Mouse (Mus musculus) left cerebral cortex, postnatal 36 days (tissue): ENCODE data around the gene Dpp3. TPM values are rescaled to one million over a fixed set of nuclear protein-coding genes. Genes with fewer than 3 reads are reported as not detected.
A peak's percentile ranks its signal among the peaks of the same experiment; 100 is the strongest.
"Not testable (repeated sequence)": the region's sequence is repeated elsewhere in the genome, so short reads cannot be mapped to it uniquely, and the experiment has no call there.

Experiments
- DNase-seq, 2 experiments: peaks; one replicate each; pipeline ENCODE4 v3.0.0; 2021 to 2022; ENCODE audit warnings: low spot score in 2 of 2, mixed read lengths in 1 of 2
- intact Hi-C: fragments of 180-260 bp; cut with DNase I; formaldehyde crosslinking; loops from one replicate; pipeline ENCODE4 v1.15.1; 2025
- total RNA-seq, 2 experiments: library from RNA; stranded (reverse); gene quantifications; 2 replicates each; pipeline ENCODE4 v1.2.3; 2021

Dpp3 gene
- 10 to 100 TPM; 41.2 to 42.6 TPM for total RNA-seq

GRCm38 (mm10) chr19:4927904-4928531, at the start of gene Dpp3:
Gene Dpp3, minus strand, starts transcription at chr19:4928287.
- intact Hi-C loops: no loop called here
- DNase-seq: peak; percentile 97

- DNase-seq: no peak
- intact Hi-C loops: no loop called here
Observed at GRCm38 (mm10) chr19:4968236-4968635, 40.1 kb upstream of the Dpp3 start.

- intact Hi-C loops: loop anchor here (5.0 kb wide), 2 partner anchors 40 to 205 kb away; partner anchors contain the start of gene Rbm4b
- DNase-seq: peak; percentile 89 to 92
Observed at GRCm38 (mm10) chr19:4961928-4962601, 34.0 kb upstream of the Dpp3 start, which contains the start of gene Mrpl11. Gene Mrpl11, plus strand, starts transcription at chr19:4962147.

GRCm38 (mm10) chr19:4948641-4949040, 20.6 kb upstream of the Dpp3 start:
- intact Hi-C loops, DNase-seq: not testable (repeated sequence)

- DNase-seq: no peak
Observed at GRCm38 (mm10) chr19:4945540-4945939, 17.5 kb upstream of the Dpp3 start.

DNA sequence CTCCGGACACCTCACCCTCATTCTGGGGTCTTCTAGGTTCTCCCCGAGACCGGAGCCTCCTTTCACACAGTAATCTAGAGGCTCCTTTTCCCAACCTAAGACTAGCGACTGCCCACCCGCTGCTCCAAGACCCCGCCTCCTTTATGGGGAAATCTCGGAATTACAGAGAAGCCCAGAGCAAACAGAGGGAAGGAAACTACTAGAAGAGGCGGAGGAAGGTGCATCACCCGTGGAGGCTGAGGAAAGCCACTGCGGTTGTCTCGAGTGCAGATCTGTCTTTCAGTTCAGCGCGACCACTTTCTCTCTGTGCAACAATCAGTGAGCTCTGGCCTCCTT, 15.1 kb upstream of the Dpp3 start:
- intact Hi-C loops: no loop called here
- DNase-seq: no peak

More at GRCm38 (mm10) chr19:4945540-4945939, 17.5 kb upstream of the Dpp3 start:
- intact Hi-C loops: no loop called here

DNA sequence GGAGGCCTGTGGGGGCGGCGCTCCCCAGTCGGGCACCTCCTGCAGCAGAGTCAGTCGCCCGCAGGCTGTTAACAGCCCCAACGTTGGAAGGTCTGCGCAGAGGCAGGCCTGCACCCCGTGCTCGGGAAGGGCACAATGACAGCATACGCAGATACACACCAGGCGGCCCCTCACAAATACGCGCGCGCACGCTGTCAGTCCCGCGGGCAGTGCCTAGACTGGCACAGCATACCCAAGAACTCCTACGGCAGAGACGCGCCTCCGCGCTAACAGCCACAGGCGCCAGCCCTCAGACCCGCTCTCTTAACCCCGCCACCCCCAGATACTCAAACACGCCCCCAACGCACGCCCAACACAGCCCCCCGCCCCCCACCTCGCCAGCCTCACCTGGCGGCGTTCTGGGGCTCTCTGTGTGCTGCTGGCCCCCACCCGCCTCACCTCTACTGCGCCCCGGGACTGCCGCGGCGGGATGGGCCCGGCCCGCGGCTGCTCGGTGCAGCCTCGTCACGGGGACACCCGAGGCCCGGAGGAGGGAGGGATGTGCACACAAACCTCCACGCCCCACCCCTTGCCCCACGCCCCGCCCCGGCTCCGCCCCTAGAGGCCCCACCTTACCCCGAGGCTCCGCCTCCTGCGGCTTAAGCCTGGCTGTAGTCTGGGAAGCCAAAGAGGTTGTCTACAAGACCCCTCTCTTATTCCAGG, 14.6 kb upstream of the Dpp3 start, which contains the start of gene Peli3:
Peli3 (minus strand) TSS at position 577 of the 702 bp plus-strand sequence.
- DNase-seq: peak; percentile 78 to 79

DNA sequence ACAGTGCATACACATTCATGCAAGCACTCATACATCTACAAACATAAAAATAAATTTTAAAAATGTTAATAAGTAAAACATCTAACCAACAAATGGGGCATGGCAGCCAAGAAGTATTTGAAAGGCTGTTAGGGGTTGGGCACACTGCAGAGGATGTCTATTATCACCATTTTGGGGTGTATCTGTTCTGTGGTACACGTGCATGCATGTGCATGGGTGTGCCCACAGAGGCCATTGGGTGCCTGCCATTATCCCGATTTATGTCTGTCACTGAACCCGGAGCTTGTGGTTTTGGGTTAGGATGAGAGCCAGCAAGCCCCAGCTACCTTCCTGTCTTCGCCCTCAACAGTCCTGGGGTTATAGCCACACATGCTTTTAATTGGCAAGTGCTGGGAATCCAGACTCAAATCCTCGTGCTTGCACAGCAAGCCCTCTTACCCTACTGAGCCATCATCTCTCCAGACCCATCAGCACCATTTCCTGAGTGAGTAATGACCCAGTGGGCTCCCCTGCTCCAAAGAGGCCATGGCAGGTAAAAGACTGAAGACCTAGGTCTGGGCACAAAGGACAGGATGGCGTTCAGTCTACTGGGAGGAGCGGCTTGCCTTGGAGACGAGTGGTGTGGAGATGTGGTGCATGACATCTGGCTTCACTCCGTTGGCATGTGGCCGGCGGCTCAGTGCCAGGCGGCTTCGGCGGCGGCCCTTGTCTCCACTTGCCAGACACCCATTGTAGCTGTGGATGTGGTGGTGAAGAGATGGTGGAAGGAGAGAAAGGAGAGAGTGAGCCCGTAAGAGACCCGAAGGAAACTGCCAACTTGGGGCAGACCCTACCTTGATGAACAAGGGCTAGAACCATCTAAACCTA, 9.6 kb upstream of the Dpp3 start:
- intact Hi-C loops: no loop called here
- DNase-seq: no peak

More for the DNA sequence above, 14.6 kb upstream of the Dpp3 start, which contains the start of gene Peli3:
- intact Hi-C loops: no loop called here

GRCm38 (mm10) chr19:4936896-4937295, 8.8 kb upstream of the Dpp3 start:
- DNase-seq: no peak
- intact Hi-C loops: no loop called here

- no peak for DNase-seq
- intact Hi-C loops: no loop called here
Observed at GRCm38 (mm10) chr19:4928781-4929180, 694 bp upstream of the Dpp3 start.

- intact Hi-C loops: no loop called here
- DNase-seq: no peak
Observed at GRCm38 (mm10) chr19:4925121-4925860, 2.8 kb downstream of the Dpp3 start.

DNA sequence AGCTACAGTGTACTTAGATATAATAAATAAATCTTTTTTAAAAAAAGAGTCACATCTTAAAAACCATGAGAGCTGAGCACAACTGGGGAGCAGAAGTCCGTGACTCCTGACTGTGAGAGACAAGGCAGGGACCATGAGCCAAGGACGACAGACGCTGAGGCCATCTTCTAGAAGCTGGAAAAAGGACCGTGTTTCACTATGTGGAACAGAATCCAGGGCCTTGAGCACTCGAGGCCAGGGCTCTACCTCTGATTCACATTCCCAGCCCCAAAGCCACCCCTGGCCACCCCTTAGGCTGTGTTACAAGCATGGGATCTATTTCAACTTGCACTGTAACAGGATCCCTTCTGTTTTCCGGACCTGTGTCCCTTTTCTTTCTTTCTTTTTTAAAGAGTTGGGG, 8.4 kb downstream of the Dpp3 start:
- intact Hi-C loops: no loop called here

GRCm38 (mm10) chr19:4916827-4917226, 11.3 kb downstream of the Dpp3 start:
- intact Hi-C loops: no loop called here
- no peak for DNase-seq

More for the DNA sequence above, 8.4 kb downstream of the Dpp3 start:
- DNase-seq: no peak

GRCm38 (mm10) chr19:4915924-4916603, 12.0 kb downstream of the Dpp3 start:
- DNase-seq: no peak
- intact Hi-C loops: no loop called here

DNA sequence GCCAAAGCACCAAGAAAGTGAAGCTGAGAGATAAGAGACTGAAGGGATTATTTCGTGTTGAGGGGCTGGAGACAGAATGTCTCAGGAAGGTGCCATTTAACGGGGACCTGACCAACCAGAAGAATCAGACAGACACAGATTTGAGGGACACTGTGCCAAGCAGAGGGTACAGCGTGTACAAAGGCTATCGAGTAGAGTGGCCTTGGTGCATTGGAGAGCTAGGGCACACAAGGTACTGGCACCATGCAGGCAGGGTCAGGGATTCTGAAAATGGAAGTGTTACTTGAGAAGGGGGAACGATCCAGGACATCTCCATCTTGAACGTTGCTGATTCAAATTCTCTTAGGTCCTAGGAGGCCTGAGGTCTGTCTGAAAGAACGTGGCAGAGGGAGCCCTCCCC, 18.7 kb downstream of the Dpp3 start:
- intact Hi-C loops: loop anchor here (5.0 kb wide), 2 partner anchors 152 to 282 kb away; partner anchors contain the start of genes Rbm4b and Rce1
- DNase-seq: no peak

- no peak for DNase-seq
- intact Hi-C loops: loop anchor here (5.0 kb wide), 2 partner anchors 151 to 281 kb away; partner anchors contain the start of genes Rbm4b and Rce1
Observed at GRCm38 (mm10) chr19:4908107-4908506, 20.0 kb downstream of the Dpp3 start.

DNA sequence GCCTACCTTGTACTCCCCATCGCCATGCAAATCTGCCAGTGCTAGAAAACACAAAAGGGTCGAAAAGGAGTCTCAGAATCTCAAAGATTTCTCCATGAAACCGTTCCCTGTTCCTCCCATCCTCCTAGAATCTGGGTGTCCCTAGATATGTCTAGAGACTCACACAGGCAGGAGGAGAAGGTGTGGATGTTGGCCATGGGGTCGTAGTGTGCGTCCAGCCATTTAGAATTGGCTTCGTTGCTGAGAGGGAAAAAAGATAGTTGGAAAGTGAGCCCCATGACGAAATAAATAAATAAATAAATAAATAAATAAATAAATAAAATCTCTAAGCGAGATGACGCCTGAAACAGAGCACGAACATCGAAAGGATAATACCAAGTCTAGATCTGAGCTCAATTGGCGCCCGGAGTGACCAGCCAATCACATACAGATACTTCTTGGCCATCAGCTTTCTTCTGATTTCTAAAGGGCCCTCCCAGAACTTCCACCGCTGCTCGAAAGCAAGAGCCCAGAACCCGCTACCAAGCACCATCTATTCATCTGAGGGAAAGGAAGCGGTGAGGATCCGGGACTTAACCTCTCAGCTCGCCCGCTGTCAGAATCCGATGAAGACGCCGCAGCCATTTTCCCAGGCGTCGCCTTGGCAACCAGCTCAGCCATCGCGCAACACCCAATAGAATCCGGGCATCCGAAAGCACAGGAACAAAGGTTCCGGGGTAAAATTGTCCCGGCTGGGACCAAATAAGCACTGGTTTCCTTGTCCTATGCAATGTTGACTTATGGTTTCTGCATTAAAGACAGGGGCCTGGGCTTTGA, 21.9 kb downstream of the Dpp3 start, which contains the start of gene Bbs1:
Bbs1 (minus strand) TSS at position 650 of the 816 bp plus-strand sequence.
- intact Hi-C loops: loop anchor here (5.0 kb wide), 2 partner anchors 149 to 279 kb away; partner anchors contain the start of genes Rbm4b and Rce1
- DNase-seq: peak; percentile 81 to 82
